Mouse (Mus musculus) fibroblast of lung, adult 2 months (primary cell): ENCODE data around the gene Cox8a.

Experiments
- DNase-seq: peaks from one replicate; pipeline ENCODE4 v3.0.0-alpha.2; 2011; ENCODE audit warnings: low read depth

Gene Cox8a

DNA sequence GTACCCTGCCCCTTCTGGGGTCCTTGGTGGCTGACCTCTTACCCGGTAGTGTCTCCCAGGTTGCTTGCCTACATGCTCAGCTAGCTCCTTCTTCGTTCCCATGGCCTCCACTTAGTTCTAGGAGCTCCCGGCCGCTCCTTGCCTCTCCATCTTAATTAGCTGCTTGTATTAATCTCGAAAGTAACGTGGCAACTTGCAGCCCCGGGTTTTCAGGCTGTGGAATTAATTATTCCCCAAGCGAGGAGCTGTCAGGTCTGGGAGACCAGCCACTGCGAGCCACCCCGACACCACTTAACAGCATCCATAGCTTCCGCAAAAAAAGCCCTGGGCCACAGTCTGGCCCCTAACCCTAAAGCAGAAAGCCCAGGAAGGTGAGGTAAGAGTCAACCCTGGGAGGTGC, 34.0 kb downstream of the Cox8a start:
- DNase-seq = no peak

DNA sequence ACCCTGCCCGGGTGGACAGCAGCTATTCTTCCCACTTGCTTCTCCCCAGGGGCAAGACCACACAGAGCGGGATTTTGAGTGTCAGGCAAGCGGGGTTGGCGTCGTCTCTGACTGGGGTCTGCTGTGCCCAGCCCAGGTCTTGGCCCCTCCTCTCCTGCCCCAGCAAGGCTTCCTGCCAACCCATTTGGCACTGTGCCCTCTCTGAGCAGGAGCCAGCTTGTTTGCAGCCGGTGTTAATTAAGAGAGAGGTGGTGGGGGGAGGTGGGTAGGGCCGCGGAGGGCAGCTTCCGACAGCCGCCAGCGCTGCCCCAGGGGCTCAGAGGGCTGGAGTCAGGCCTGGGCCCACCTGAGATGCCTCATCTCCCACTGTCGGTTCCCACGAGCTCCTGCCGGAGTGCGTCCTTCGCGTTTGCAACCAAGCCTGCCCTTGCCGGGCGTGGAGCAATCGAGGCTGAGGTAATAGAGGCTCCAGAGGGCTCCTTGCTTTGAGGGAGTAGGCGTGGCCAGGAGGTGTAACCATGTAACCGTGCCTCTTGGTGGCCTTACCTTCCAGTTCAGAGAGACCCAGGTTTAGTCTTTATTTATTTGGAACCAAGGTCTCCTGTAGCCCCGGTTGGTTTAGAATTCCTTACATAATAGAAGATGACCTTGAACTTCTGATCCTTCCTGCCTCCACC, 35.0 kb downstream of the Cox8a start:
- no peak for DNase-seq

DNA sequence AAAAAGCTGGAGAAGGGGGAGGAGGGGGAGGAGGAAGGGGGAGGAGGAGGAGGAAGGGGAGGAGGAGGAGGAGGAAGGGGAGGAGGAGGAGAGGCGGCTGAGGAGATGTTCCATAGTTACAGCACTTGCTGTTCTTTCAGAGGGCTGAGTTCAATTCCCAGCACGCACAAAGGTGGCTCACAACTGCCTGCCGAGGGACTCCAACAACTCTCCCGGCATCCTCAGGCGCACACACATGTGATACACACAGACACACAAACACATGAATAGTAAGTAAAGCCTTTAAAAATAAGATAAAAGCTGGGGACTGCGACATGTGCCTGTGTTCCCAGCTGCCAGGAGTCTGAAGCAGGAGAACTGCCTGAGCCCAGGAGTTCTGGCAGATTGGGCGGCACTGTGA, 35.9 kb downstream of the Cox8a start:
- DNase-seq = no peak

DNA sequence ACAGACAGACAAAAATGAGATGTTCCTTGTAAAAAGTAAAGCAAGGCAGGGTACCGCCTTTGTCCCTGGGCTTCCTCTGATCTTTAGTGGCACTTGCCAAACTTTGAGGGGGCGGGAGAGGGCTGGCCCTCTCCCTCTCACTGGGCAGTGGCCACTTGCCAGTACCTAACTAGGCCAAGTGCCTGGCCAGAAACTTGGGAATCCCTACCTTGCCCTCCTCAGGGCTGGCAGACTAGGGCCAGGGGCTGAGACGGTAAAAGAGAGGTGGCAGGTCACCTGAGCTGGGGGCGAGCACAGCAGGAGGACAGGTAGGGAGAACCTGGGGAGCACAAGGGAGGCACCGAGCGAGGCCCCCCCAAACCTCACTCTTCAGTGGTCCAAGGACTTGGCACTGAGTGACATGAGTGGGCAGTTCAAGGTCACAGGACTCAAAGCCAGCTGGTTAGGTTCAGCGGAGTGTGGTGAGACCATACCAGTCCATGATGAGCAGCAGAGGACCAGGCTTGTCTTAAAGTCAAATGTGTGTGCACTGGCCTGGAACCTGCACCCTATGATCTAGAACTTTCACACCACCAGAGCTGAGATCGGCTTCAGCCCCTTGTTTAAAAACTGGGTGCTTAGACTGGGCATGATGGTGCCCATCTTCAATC, 36.5 kb downstream of the Cox8a start:
- no peak for DNase-seq

DNA sequence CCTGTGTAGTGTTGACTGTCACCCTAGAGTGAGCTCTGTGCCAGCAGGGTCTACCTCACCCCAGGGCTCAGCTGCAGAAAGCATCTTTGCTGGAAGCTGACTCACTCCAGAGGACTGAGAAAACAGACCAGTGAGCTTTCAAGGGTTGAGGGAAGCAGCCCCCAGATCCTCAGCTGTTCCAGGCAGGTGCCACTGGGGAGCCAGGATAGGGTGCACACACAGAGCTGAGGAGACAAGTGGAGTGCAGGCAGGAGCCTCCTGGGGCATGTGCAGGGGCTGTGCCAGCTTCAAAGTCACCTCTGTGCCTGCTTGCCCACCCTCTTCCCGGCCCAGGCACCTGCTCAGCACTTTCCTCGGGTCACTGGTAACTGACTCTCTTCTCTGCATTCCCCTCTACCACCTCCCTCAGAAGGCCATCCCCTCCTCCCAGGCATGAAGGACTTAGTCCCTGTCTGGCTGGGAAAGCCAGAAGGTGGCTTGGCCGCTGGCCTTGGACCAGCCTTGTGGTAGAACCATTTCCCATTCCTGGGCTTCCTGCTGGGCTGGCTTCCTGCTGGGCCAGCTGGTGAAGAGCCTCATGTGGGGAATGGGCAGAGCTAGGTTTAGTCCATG, 38.5 kb downstream of the Cox8a start:
- no peak for DNase-seq

DNA sequence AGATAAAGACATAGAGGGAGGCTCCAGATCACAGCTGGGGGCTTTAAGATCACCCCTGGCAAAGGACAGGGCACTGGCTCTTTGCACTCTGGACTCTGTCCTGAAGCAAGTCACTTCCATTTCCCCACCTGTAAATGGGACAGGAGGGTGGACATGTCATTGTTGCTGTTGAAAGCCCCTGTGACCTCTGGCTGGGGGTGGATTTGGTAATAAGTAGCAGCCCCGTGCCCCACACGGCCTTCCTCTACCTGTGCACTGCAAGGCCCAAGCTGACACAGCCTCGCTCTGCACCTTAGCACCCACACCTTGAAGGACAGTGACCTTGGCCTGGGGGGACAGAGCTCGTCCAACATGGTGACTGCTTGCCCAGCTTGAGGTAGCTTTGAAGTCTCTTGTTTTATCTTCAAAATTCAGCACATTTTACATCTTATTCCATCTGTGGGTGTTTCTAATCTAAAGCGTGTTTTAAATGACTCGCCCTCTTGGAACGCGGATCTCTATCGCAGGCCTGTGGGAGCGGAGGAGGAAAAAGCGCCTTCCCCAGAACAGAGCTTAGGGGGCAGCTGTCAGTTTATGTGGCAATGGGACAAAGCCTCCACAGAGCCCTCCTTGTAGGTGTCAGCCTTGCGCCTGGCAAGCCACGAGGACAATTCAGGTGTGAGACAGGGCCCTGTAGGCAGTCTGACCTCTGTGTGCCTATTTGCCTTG, 39.5 kb downstream of the Cox8a start:
- DNase-seq = no peak

DNA sequence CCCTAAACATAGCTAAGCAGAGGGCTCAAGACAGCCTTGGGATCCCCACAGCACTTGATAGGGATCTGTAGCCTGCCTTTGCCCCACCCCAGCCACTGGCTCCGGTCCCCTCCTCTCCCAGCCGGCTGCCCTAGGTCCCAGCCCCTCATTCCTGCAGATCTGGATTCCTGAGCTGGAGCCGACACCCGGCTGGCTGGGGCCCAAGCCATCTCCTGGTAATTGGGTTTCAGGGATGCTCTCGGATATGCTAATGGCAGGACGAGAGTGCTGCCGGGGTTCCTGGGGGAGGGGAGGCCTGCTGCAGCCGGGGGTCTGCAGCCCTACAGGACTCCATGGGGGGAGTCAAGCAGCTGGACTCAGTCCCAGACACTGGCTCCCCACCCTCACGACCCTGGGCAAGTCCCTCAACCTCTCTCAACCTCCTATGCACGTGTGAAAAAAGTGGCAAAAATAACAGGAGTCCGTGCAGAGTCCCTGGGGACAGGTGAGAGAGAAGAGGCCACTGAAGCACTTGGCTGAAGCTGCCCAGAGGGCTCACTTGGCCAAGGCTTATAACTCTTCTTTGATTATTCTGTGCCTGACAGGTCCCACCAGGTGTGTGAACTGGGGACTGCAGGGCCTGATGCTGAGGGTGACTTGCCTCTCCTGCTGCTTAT, 41.2 kb downstream of the Cox8a start:
- DNase-seq = no peak

DNA sequence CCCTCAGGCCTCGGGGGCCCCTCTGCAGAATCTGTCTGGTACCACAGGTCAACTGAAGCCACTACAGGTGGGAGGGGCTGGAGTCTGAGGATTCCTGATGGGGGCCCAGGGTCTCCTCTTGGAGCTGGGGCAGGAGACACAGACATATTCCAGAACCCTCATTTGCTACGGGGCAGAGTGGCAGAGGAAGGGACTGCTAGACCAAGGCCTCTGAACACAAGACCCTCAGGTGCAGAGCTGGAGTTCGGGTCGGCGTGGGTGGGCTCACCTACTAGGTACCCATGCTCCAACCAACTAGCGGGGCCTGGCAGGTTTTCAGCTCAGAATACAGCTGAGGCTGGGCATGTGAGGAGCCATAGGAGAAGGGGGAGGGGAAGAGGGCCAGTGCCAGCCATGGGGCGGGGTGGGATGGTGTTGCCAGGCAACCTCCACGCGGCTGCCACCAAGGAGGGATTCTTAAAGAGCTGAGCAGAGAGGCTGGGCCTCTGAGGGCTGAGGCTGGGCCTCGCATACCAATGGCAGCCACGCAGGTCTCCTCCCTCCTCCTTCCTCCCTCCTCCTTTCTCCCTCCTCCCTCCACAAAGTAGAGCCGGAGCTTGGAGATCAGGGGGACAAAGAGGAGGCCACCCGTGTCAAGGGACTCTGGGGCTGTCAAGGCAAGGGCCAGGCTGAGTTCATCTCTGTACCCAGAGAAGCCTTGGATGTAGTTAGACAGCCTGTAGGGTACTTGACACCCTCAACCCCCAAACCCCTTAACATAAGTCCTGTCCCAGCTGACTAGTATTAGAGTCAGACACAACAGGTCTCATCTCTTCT, 45.2 kb downstream of the Cox8a start:
- no peak for DNase-seq

DNA sequence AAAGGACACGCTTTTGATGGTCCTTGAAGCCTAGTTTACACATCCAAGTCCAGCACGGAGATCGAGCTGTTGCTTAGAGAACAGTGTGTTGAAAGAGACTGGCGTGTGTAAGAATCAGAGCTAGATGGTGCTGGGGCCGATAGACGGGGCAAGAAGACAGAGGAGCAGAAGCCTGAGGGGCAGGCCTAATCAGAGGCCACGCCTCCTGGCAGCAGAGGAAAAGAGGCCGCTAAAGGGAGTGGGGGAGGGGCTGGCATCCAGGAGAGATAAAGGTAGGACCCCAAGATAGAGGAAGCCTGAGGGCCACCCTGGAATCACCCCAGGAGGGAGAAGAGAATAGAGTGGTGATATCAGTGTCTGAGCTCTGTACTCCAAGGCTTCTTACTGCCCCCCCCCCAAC, 46.0 kb downstream of the Cox8a start:
- no peak for DNase-seq

DNA sequence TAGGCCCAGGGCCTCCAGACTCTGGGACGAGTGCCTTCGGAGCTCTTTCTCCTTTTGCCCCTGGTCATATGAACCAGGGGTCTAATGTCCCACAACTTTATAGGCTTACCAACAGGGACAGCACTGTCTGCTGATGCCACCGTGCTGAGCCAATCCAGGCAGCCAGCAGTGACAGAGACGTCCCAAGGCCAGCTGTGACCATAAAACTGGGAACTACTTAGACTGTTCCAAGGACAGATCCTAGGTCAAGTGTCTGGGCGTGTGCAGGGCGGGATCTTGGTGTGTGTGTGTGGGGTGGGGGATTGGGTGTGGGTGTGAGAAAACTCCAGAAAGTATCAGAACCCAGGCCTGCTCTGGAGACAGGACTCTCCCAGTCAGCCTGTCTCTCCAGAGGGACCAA, 46.5 kb downstream of the Cox8a start:
- no peak for DNase-seq

DNA sequence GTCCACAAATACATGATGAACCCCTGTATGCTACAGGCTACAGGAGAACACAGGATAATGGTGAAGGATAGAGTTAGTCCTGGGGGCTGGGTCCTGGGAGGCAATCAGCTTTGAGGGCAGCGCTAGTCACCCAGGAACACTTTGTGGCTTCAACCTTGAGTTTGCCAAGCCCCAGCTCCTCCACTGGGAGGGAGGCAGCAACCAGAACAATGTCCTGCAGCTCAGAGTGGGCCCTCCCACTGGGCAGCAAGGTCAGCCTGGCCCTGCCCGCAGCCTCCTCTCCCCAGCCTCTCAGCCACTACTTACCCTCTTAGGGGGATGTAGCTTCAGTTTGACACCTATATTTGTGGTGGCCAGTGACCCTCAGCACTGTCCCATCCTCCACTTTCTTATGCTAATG, 49.0 kb downstream of the Cox8a start:
- no peak for DNase-seq

DNA sequence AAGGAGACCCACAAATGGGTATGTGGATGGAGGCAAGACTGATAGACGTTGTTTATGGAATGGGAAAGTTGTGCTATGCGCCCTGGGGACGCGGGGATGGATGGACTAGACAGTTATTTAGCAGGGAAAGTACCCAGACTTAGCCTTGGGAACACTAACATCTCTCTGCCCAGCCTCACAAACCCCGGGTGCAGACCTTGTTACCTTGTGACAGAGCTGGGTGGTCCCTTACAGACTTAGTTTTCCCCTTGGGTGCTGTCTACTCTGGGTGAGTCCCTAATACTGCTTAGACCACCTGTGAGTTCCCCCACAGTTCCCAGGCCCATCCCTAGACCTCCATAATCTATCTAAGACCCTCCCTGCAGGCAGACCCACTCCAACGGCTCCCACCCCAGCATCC, 50.6 kb downstream of the Cox8a start:
- no peak for DNase-seq

DNA sequence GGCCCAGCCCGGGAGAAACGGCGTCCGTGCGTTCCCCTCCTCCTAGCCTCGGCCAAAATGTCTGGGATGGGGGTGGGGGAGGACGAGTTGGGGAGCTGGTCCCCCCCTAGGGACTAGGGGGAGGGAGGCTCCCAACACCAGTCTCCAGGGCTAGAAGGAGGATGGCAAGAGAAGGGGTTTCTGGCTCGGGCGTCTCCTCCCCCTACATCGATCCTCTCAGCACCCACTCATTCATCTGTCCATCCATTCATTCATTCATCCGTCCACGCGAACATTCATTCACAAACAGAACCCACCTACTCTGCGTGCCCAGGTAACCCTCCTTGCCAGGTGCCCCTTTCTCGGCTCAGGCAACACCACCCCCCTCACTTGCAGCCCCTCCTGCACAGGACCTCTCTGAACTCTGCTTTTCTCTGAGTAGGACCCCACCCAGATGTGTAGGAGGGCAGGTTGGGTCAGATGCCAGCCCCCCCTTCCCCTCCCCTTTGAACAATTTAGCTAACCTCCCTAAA, 51.2 kb downstream of the Cox8a start:
- no peak for DNase-seq

DNA sequence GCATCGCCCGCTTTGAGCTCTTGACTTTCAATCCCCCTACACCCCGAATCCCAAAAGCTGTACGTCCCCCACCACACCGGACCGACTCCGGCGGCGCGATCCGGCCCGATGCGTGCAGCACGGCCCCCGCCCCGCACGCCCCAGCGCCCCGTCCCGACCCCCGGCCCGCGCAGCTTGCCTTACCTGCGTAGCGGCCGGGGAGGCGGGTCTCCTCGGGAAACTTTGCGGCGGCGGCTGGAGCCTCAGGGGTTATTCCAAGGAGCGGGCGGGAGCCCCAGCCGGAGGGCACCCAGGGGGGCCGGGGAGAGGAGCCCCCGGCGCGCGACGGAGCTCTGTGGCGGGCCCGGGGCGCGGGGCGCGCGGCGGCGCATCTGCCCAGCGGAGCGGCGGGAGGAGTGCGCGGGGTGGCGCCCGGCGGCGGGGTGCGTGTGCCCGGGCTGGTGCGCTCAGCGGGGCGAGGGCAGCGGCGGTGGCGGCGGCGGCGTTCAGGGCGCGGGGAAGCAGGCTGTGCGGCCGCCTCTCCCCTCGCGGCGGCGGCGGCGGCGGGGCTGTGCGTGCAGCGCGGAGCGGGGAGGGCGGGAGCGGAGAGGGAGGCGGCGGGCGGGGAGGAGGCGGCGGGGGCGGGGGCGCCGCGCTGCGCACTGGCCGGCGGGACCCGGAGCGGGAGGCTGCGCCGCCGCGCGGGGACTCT, 51.8 kb downstream of the Cox8a start:
- DNase-seq = no peak
